Mouse (Mus musculus): Measurements from ENCODE around the gene Ccdc194.
"Not testable (repeated sequence)": the region's sequence is repeated elsewhere in the genome, so short reads cannot be mapped to it uniquely, and the experiment has no call there.

The Ccdc194 gene

DNA sequence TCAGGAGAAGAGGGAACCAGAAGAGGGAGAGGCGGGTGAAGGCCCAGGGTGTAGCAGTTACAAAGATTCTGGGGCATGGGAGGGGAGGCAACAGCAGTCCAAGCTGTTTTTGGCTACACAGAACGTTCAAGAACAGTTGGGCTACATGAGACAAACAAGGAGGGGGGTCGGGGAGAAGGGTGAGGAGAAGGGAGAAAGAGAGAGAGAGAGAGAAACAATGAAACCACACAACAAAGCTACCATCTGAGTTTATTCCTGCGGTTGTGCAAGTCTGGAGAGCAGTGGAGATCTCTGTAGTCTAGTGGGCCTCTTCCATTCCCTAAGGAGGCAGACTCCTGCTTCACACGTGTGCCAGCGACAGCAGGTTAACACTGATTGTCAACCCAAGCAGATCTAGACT lies 28.5 kb upstream of the Ccdc194 start:
- DNase-seq (ENCODE audit: low spot score in 2 of 2) = no peak

GRCm38 (mm10) chr8:71552770-71553169 lies 27.3 kb upstream of the Ccdc194 start:
- no peak for DNase-seq (ENCODE audit: low spot score in 2 of 2)

DNA sequence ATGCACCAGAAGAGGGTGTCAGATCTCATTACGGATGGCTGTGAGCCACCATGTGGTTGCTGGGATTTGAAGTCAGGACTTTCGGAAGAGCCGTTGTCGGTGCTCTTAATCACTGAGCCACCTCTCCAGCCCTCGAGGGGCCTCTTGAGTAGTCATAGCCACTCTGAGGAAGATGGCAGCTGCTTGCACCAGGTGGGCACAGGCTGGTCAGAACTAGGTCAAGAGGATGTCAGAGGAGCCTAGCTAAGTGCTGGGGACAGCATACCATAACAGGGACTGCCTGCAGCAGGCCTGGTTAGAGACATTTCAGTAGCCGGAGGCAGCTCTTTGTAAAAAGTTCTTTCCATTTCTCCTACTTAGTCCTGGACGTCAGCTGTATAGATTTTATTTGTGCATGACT lies 25.2 kb upstream of the Ccdc194 start:
- no peak for DNase-seq (ENCODE audit: low spot score in 2 of 2)

DNA sequence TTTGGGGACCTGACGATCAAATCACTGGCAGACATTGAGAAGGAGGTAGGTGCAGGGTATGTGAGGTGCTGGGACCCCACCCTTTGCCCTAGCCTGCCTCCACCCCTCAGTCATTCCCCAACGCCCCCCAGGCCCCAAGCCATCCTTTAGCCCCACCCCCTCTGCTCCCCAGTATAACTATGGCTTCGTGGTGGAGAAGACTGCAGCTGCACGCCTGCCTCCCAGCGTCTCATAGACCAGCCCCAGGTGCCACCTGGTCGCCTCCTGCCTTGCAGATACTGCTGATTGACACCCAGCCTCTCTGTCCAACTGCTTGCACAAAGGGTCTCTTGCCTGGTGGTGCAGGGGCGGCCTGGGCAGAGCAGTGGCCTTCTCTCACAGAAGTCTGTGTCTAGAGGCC lies 22.1 kb upstream of the Ccdc194 start:
- no peak for DNase-seq (ENCODE audit: low spot score in 2 of 2)

DNA sequence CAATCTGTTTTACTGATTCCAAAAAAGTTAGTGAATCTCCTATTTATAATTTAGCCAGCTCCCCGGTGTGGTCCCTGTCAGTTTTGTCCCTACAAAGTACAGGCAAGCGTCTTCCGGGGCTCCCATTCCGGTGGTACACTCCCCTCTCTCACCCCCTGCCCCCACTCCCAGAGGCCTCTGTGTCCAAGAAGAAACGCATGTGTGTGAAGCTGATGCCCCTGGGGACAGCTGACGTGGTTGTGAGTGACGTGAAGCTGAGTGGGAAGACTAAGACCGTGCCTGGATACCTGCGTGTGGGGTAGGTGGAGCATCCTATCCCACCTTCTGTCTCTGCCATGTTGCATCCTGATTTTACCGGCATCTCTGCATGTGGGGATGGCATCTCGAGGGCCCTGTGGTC lies 19.5 kb upstream of the Ccdc194 start:
- no peak for DNase-seq (ENCODE audit: low spot score in 2 of 2)

DNA sequence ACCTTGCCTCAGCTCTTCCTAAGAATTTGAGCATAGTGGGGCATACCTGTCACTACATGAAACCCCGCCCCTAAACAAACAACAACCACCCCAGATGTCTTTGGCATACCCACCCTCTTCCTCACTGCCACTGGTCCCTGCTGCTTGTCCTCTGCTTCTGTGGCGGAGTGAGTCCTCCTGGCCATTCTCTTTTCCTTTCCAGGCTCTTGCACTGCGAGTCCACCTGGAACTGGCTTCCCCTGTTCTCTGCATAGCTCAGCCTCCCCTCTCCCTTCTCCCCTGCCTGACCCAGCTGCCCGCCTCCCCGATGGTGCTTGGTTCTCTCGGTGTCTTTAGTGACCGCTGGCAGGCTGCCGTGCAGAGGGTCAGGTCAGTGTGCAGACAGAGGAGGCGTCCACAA lies 18.2 kb upstream of the Ccdc194 start:
- no peak for DNase-seq (ENCODE audit: low spot score in 2 of 2)

GRCm38 (mm10) chr8:71542632-71543343 lies 17.3 kb upstream of the Ccdc194 start, which contains the start of gene Mvb12a:
Gene Mvb12a (plus strand): TSS chr8:71542922.
- DNase-seq (ENCODE audit: low spot score in 2 of 2) = peak; percentile 98

DNA sequence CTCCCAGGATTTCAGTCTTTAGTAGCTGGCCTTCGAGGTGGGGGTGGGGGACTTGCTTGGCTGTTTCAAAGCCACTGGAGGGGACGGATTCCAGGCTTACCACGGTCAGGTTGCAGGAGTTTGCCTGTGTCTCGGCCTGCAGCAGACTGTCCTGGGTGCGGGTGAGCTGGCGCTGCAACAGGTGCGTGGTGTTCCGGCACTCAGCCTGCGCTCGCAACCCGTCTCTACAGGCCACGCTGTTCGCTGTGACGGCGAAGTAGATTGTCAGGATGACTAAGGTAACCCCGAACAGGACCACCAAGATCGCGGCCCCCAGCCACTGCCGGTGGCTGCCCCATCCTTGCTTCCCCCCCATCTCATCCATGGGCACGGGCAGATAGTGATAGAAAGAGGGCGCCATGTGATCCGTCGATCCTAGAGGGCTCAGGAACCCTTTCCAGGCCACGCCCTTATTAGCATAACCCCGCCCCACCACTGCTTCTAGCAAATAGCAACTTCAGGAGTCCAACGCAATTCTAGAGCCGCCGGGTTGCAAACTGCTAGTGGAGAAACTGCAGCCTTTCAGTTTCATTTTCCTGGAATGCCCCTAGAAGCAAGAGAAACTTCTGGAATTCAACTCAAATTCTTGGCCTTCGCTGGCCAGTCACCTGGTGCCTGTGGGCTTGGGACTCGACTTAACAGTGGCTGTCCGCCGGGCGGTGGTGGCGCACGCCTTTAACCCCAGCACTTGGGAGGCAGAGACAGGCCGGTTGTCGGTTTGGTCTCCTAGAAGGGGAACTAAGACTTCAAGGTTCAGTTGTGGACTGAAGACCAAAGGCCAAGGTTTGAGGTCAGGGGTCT lies 11.7 kb upstream of the Ccdc194 start, which contains the start of gene Bst2:
TSS of gene Bst2 (minus strand) at position 429 of the 840 bp plus-strand sequence.
- DNase-seq (ENCODE audit: low spot score in 2 of 2) = peak; percentile 88 to 93

- no peak for DNase-seq (ENCODE audit: low spot score in 2 of 2)
These were observed 10.2 kb upstream of the Ccdc194 start for GRCm38 (mm10) chr8:71535663-71536062.

DNA sequence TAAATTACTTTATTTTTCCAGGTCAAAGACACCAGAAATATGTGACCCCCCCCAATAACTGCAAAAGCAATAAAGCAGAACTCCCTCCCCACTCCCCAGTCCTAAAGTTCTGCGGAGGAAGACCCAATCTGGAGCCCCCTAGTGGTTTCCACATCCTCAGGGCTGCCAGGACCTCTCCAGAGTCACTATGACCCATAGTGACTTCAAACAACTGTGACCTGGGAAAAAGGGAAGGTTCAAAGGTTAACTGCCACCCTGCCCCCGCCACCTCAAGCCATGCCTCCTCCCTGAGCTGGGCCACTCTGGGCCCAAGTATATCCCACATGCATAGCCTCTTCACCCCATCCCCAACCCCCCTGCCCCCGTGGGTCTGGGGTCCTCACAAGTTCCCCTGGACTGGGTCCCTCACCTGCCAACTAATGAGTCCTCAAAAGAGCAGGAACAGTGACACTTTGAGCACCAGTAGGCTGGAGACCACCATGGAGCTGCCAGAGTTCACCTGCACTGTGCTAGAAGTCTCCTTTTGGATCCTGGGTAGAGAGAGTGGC lies 8.8 kb upstream of the Ccdc194 start:
- DNase-seq (ENCODE audit: low spot score in 2 of 2) = no peak

DNA sequence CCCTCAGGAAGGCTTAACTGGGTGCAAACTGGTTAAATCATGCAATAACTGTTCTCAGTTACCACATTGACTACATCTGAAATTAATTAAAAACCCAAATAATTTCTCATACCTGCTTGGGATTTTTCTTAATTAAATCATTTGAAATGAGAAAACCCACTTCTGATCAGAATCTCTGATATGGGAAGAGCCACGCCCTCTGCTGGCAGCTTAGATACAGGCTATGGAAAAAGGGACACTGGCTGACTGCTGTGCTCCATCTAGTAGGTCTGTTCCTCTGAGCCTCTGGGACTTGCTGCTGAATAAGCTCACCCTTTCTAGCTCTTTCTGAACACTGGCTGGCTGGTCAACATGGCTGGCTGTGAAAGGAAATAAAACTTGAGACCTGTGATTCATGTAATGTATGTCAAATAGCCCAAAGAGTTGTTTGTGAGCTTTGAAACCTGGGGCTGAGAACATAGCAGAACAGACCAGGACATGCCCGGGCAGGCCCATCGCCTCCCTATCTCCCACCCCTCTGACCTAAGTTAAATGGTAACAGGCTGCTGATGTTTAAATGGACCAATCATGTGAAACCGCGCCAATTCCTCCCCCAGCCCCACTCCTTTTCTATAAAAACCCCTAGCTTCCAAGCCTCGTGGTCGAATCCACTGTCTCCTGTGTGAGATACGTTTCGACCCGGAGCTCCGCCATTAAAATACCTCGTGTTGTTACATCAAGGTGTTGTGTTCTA lies 5.4 kb upstream of the Ccdc194 start:
- DNase-seq (ENCODE audit: low spot score in 2 of 2) = not testable (repeated sequence)

DNA sequence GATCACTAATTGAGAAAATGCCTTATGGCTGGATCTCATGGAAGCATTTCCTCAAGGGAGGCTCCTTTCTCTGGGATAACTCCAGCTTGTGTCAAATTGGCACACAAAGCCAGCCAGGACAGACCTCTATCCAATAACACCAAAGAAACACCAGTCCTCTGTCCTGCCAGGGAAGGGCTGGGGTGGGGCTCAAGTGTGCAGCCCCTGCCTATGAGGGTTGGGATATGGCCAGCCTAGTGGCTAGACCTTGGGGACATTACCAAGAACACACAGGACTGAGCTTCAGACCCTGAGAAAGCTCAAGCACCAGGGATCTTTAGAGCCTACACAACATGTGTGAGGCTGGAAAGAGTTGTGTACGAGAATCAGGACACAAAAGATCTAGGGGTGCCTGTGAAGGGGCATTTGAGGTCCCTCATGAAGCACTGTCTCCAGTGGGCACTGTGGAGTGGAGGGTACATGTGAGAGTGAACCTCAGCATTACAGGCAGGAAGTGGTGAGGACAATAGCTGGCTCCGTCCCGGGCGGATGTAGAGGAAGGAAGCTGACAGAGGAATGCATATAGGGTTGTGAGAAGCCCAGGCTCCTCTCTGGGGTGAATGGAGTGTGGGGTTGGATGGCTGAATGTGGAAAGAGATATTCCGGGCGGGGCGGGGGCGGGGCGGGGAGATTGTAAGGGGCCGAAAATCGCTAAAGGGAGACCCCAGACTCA lies 3.0 kb upstream of the Ccdc194 start:
- no peak for DNase-seq (ENCODE audit: low spot score in 2 of 2)

DNA sequence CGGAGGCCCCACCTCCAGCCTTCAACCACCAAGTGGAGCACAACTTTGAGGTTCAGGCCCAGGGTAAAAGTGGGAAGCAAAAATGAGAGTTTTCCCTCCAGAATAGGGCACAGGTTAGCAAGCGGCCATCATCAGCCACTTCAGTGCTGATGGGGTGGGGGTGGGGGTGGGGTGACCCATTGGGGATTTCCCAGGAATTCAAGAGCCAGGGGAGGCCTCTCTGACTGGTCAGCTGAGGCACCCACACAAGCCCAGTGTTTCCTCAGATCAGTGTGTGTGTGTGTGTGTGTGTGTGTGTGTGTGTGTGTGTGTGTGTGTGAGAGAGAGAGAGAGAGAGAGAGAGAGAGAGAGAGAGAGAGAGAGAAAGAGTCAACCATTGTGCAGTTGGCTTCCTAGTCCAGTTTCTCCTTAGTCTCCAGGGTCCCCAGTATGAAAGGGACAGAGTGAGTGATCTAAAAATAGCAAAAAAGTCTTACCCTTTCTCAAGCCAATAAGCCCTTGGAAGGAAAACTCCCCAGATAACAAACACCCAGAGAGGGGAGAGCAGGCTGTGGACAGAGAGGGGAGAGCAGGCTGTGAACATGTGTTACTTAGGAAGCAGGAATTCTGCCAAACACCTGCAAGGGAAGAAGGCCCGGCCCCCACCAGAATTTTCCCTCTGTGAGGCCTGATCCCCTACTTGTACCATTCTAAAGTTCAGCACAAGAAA lies 1.8 kb upstream of the Ccdc194 start:
- DNase-seq (ENCODE audit: low spot score in 2 of 2) = no peak

GRCm38 (mm10) chr8:71526272-71526671 lies 761 bp upstream of the Ccdc194 start:
- DNase-seq (ENCODE audit: low spot score in 2 of 2) = no peak

GRCm38 (mm10) chr8:71521634-71522033 lies 3.9 kb downstream of the Ccdc194 start:
- peak; percentile 89 to 91 for DNase-seq (ENCODE audit: low spot score in 2 of 2)

GRCm38 (mm10) chr8:71519037-71519825 lies 6.3 kb downstream of the Ccdc194 start:
- DNase-seq (ENCODE audit: low spot score in 2 of 2) = not testable (repeated sequence)

- no peak for DNase-seq (ENCODE audit: low spot score in 2 of 2)
These were observed 8.7 kb downstream of the Ccdc194 start for GRCm38 (mm10) chr8:71516786-71517185.

DNA sequence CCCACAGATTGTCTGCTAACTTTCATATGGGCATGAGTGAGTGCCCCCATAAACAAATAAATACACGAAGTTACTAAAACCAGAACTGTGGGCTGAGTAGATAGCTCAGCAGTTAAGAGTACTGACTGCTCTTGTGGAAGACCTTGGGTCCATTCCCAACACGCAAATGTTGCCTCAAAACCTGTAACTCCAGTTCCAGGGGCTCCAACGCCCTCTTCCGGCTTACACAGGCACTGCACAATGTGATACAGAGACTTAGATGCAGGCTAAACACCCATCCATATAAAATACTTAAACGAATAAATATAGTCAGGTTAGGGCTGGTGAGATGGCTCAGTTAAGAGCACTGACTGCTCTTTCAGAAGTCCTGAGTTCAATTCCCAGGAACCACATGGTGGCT lies 10.5 kb downstream of the Ccdc194 start:
- DNase-seq (ENCODE audit: low spot score in 2 of 2) = no peak

DNA sequence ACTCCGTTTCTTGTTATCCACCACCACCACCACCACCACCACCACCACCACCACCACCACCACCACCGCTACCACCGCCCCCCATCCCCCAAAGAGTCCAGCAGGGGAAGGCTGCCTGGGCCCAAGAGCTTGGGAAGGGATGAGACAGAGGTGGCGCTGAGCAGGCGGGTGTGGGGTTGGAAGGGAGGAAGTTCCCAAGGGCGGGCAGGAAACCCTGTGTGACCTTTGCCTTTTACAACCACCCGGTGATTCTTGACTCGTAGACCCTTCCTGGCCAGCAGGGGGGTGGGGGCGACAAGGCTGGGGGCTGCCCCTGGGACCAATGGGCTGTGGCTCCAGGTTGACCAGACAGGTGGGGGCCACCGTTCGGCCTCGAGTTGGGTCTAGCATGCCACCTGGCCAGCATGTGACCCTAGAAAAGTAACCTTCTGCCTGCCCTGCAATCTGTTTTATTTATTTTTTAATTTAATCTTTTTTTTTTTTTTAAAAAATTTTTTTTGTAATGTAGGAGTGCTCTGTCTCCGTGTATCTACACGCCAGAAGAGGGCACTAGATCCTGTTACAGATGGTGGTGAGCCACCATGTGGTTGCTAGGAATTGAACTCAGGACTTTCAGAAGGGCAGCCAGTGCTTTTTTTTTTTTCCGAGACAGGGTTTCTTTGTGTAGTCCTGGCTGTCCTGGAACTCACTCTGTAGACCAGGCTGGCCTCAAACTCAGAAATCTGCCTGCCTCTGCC lies 12.3 kb downstream of the Ccdc194 start:
- DNase-seq (ENCODE audit: low spot score in 2 of 2) = no peak

Measured in spleen, postnatal 36 days (tissue).